Mouse (Mus musculus): ENCODE results near the gene 4930452B06Rik. TPM values are rescaled to one million over a fixed set of nuclear protein-coding genes. Genes with fewer than 3 reads are reported as not detected.
A peak's percentile ranks its signal among the peaks of the same experiment; 100 is the strongest.

Gene 4930452B06Rik
- 17.3 and 18.8 TPM in 2 replicates for polyA plus RNA-seq (2015; fragmentation: Nextera tagmentation; extraction: Ambion mirVana)

- H3K4me2 ChIP-seq = peak within 1 kb of the TSS; percentile 82
- H3K27me3 ChIP-seq (replicated peaks) = no peaks in the 10 kb centered on the region; the same call in 1 of the 2 replicates
- peaks cover 8% of the 10 kb centered on the region; the same call in 1 of the 2 replicates for H3K36me3 ChIP-seq
- H3K4me1 ChIP-seq = peaks cover 10% of the 10 kb centered on the region; the same call in 1 of the 2 replicates
- peak within 1 kb of the TSS; percentile 67 for H3K27ac ChIP-seq (replicated peaks)
- peak within 1 kb of the TSS; percentile 89 for H3K9ac ChIP-seq
- WGBS = under 1% methylated on average over 45 of the region's 45 CpGs
- ATAC-seq (ENCODE audit: extremely low read depth, insufficient number of reproducible peaks, low FRiP score, low TSS enrichment) = peak; percentile 80; the same call in 1 of the 2 replicates
- no peaks in the 10 kb centered on the region for H3K9me3 ChIP-seq
- peak within 1 kb of the TSS; percentile 76 for H3K4me3 ChIP-seq
Measured at GRCm38 (mm10) chr14:8665636-8666411, at the start of gene 4930452B06Rik. Gene 4930452B06Rik (minus strand): TSS chr14:8666240.

DNA sequence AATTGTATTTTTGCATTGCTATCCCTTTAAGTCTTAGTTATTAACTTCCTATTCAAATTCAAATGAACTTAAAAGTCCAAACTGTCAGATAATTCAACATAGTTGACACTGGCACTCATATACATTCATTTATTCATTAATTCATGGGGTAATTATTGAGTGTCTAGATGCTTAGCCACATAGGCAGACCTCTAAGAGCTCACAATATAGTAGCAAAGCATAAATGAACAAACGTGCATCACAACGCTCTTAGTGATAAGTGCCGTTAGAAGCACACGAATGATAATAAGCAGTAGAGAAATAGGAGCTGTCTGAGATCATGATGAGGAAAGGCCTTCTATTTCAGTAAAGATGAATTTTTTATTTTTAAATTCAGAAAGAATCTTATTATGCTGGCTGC, 46.6 kb upstream of the 4930452B06Rik start:
- Histone ChIP-seq H3K4me1 (no peaks in the 10 kb centered on the region), H3K9me3 (no peaks in the 10 kb centered on the region), H3K9ac (no peak overlapping the region), H3K27ac (replicated peaks) (no peak overlapping the region), H3K4me2 (no peak overlapping the region), H3K27me3 (replicated peaks) (no peaks in the 10 kb centered on the region), H3K4me3 (no peak overlapping the region), H3K36me3 (no peaks in the 10 kb centered on the region)
- no peak for ATAC-seq (ENCODE audit: extremely low read depth, insufficient number of reproducible peaks, low FRiP score, low TSS enrichment)
- 80% methylated on average over 4 of the region's 4 CpGs for WGBS

- 9% methylated on average over 1 of the region's 1 CpGs for WGBS
- H3K27me3 ChIP-seq (replicated peaks) = no peaks in the 10 kb centered on the region
Measured at GRCm38 (mm10) chr14:8689451-8689850, 23.4 kb upstream of the 4930452B06Rik start.

GRCm38 (mm10) chr14:8688462-8688861, 22.4 kb upstream of the 4930452B06Rik start:
- ATAC-seq (ENCODE audit: extremely low read depth, insufficient number of reproducible peaks, low FRiP score, low TSS enrichment) = no peak

More at GRCm38 (mm10) chr14:8689451-8689850, 23.4 kb upstream of the 4930452B06Rik start:
- H3K4me1 ChIP-seq = no peaks in the 10 kb centered on the region
- no peak overlapping the region for H3K4me2 ChIP-seq
- ATAC-seq (ENCODE audit: extremely low read depth, insufficient number of reproducible peaks, low FRiP score, low TSS enrichment) = no peak
- H3K9ac ChIP-seq = no peak overlapping the region
- H3K36me3 ChIP-seq = no peaks in the 10 kb centered on the region
- H3K27ac ChIP-seq (replicated peaks) = no peak overlapping the region
- H3K9me3 ChIP-seq = no peaks in the 10 kb centered on the region
- no peak overlapping the region for H3K4me3 ChIP-seq

GRCm38 (mm10) chr14:8686185-8686584, 20.1 kb upstream of the 4930452B06Rik start:
- H3K4me3 ChIP-seq = no peak overlapping the region
- no peaks in the 10 kb centered on the region for H3K4me1 ChIP-seq
- no peaks in the 10 kb centered on the region for H3K9me3 ChIP-seq
- H3K9ac ChIP-seq = no peak overlapping the region
- WGBS = 88% methylated on average over 1 of the region's 1 CpGs
- H3K27ac ChIP-seq (replicated peaks) = no peak overlapping the region
- H3K36me3 ChIP-seq = no peaks in the 10 kb centered on the region
- no peak for ATAC-seq (ENCODE audit: extremely low read depth, insufficient number of reproducible peaks, low FRiP score, low TSS enrichment)
- H3K4me2 ChIP-seq = no peak overlapping the region
- H3K27me3 ChIP-seq (replicated peaks) = no peaks in the 10 kb centered on the region

More at GRCm38 (mm10) chr14:8688462-8688861, 22.4 kb upstream of the 4930452B06Rik start:
- Histone ChIP-seq H3K36me3 (no peaks in the 10 kb centered on the region), H3K27me3 (replicated peaks) (no peaks in the 10 kb centered on the region), H3K9me3 (no peaks in the 10 kb centered on the region), H3K4me3 (no peak overlapping the region), H3K27ac (replicated peaks) (no peak overlapping the region), H3K4me2 (no peak overlapping the region), H3K9ac (no peak overlapping the region), H3K4me1 (no peaks in the 10 kb centered on the region)
- WGBS = 88% methylated on average over 1 of the region's 1 CpGs

DNA sequence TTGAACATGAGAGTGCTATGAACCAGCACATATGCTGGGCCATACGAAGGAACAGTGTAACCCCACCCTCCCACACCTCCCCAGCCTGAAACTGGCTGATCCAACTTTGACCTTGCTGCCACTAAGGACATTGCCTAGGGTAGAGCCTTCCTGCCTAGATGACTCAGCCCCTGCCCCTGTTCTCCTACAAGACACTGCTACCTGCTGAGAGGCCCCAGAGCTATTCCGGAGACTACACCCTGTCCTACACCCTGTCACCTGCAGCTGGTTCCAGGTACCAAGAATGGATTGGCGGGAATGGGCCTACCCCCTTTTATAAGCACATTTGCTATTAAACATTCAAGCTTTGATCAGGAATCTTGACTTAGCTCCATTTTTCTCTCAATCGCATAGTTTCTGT, 13.9 kb upstream of the 4930452B06Rik start:
- no peak for ATAC-seq (ENCODE audit: extremely low read depth, insufficient number of reproducible peaks, low FRiP score, low TSS enrichment)
- Histone ChIP-seq H3K27me3 (replicated peaks) (no peaks in the 10 kb centered on the region), H3K27ac (replicated peaks) (no peak overlapping the region), H3K4me1 (no peaks in the 10 kb centered on the region), H3K9ac (no peak overlapping the region), H3K36me3 (no peaks in the 10 kb centered on the region), H3K9me3 (no peaks in the 10 kb centered on the region), H3K4me3 (no peak overlapping the region), H3K4me2 (no peak overlapping the region)
- 82% methylated on average over 4 of the region's 4 CpGs for whole genome bisulfite sequencing

DNA sequence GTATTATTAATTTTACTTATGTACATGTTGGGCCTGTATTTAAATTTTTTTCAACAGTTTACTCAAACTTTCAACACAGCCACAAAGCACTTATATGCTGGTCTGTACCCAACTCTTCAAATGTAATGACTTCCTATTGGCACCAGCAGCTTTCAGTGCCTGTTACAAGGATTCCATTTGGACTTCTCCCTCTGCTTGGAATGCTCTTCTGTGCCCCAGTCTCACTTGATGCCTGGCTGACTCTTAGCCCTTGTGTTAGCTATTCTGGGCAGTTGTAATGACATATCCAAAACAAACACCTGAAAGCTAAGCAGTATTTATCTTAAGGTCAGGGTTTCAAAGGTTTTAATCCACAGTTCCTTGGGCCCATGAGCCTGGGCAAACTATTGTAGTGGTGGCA, 5.7 kb downstream of the 4930452B06Rik start:
- Histone ChIP-seq H3K9me3 (no peaks in the 10 kb centered on the region), H3K27me3 (replicated peaks) (no peaks in the 10 kb centered on the region), H3K4me3 (no peak overlapping the region), H3K36me3 (peaks cover 22% of the 10 kb centered on the region; the same call in 1 of the 2 replicates), H3K4me2 (no peak overlapping the region), H3K4me1 (peaks cover 3% of the 10 kb centered on the region; the same call in 1 of the 2 replicates), H3K9ac (no peak overlapping the region), H3K27ac (replicated peaks) (no peak overlapping the region)
- no peak for ATAC-seq (ENCODE audit: extremely low read depth, insufficient number of reproducible peaks, low FRiP score, low TSS enrichment)

DNA sequence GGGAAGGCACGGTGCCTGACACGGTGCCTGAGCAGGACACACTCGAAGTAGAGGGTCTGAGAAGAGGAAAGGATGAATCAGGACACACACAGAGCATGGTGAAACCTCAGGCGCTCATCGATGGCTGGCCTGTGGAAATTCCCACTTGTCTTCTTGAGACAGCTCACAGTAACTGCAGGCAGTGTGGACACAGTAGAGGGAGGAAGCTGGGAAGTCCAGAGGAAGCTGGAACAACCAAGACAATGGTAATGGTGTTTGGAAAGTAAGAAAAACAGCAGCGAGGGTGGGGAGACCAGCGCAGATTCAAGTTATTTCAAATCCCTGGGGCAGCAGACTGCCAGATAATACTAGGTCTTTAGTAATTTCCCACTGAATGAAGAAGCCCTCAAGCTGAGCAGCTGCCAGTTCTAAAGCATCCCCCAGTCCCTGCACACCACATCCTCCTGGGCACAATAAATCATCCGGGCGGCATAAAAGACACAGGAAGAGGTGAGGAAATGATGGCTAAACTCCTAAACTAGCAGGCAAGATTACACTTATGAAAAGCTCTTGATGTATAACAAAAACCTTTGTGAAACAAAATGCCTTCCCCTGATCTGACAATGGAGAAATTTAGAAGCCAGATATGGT, 24.3 kb downstream of the 4930452B06Rik start:
- no peak for ATAC-seq (ENCODE audit: extremely low read depth, insufficient number of reproducible peaks, low FRiP score, low TSS enrichment)
- Histone ChIP-seq H3K27me3 (replicated peaks) (no peaks in the 10 kb centered on the region), H3K27ac (replicated peaks) (no peak overlapping the region), H3K4me3 (no peak overlapping the region), H3K4me1 (no peaks in the 10 kb centered on the region), H3K4me2 (no peak overlapping the region), H3K9me3 (no peaks in the 10 kb centered on the region), H3K36me3 (no peaks in the 10 kb centered on the region), H3K9ac (no peak overlapping the region)
- WGBS = 60% methylated on average over 9 of the region's 9 CpGs

DNA sequence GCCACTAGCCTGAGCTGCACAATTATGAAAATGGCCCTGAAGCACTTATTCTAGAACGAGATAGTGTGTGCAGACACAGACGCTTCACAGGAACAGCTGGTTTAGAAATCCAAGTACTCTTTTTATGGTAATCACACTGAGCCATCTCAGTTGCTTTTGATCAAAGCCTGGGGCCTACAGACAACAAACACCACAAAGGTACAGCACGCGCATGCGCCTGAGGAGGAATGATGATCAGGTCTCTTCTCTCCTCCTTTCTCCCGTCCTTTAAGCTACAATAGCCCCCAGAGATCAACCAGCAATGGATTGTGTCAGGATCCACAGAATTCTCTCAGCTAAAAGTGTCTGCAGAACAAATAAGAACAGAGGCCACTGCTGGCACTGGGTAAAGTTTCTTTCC, 33.8 kb downstream of the 4930452B06Rik start:
- H3K36me3 ChIP-seq = no peaks in the 10 kb centered on the region
- no peak overlapping the region for H3K27ac ChIP-seq (replicated peaks)
- 85% methylated on average over 6 of the region's 6 CpGs for WGBS
- H3K9me3 ChIP-seq = no peaks in the 10 kb centered on the region
- H3K4me3 ChIP-seq = no peak overlapping the region
- no peaks in the 10 kb centered on the region for H3K4me1 ChIP-seq
- ATAC-seq (ENCODE audit: extremely low read depth, insufficient number of reproducible peaks, low FRiP score, low TSS enrichment) = no peak
- no peak overlapping the region for H3K9ac ChIP-seq
- H3K4me2 ChIP-seq = no peak overlapping the region
- H3K27me3 ChIP-seq (replicated peaks) = no peaks in the 10 kb centered on the region

- Histone ChIP-seq H3K27me3 (replicated peaks) (no peaks in the 10 kb centered on the region), H3K9me3 (no peaks in the 10 kb centered on the region), H3K27ac (replicated peaks) (no peak overlapping the region), H3K4me1 (no peaks in the 10 kb centered on the region), H3K4me2 (no peak overlapping the region), H3K9ac (no peak overlapping the region), H3K36me3 (0 out of 2 replicates have a peak, but pooled peaks cover 5% of the 10 kb centered on the region), H3K4me3 (no peak overlapping the region)
- 75% methylated on average over 5 of the region's 5 CpGs for WGBS
- ATAC-seq (ENCODE audit: extremely low read depth, insufficient number of reproducible peaks, low FRiP score, low TSS enrichment) = no peak
Measured at GRCm38 (mm10) chr14:8628406-8628805, 37.6 kb downstream of the 4930452B06Rik start.

GRCm38 (mm10) chr14:8627481-8627880, 38.6 kb downstream of the 4930452B06Rik start:
- Histone ChIP-seq H3K9ac (no peak overlapping the region), H3K4me2 (no peak overlapping the region), H3K36me3 (0 out of 2 replicates have a peak, but pooled peaks cover 8% of the 10 kb centered on the region), H3K27ac (replicated peaks) (no peak overlapping the region), H3K9me3 (no peaks in the 10 kb centered on the region), H3K27me3 (replicated peaks) (no peaks in the 10 kb centered on the region), H3K4me1 (no peaks in the 10 kb centered on the region), H3K4me3 (no peak overlapping the region)
- WGBS = 74% methylated on average over 4 of the region's 4 CpGs
- no peak for ATAC-seq (ENCODE audit: extremely low read depth, insufficient number of reproducible peaks, low FRiP score, low TSS enrichment)
